Mouse (Mus musculus) testis, adult 2 months (tissue): Measurements from ENCODE around the gene Ncan. TPM values are rescaled to one million over a fixed set of nuclear protein-coding genes. Genes with fewer than 3 reads are reported as not detected.

Experiments
- H3K27ac ChIP-seq: fragments of 200-500 bp; 2 replicates; pipeline ENCODE4 v1.5.1; 2012; ENCODE audit warnings: low read depth, low read length; ENCODE audit not compliant: control insufficient read depth, insufficient read depth
- H3K27me3 ChIP-seq: fragments of 200-500 bp; 2 replicates; pipeline ENCODE4 v1.6.1; 2012; ENCODE audit warnings: mild to moderate bottlenecking, low read length, moderate library complexity; ENCODE audit not compliant: control insufficient read depth, insufficient read depth
- H3K36me3 ChIP-seq: fragments of 200-500 bp; 2 replicates; pipeline ENCODE4 v1.6.1; 2012; ENCODE audit warnings: mild to moderate bottlenecking, low read length; ENCODE audit not compliant: control insufficient read depth, insufficient read depth
- H3K4me1 ChIP-seq: fragments of 200-500 bp; 2 replicates; pipeline ENCODE4 v1.6.1; 2012; ENCODE audit warnings: low read length; ENCODE audit not compliant: control insufficient read depth, insufficient read depth
- H3K4me3 ChIP-seq: fragments of 200-500 bp; 2 replicates; pipeline ENCODE4 v1.5.1; 2012; ENCODE audit warnings: low read depth, mild to moderate bottlenecking, low read length, moderate library complexity, mixed read lengths; ENCODE audit not compliant: control insufficient read depth
- CTCF ChIP-seq: fragments of 200-500 bp; IDR thresholded peaks from 2 replicates; pipeline ENCODE4 v1.5.1; 2012; ENCODE audit warnings: low read depth, mild to moderate bottlenecking, inconsistent platforms, low read length, moderate library complexity; ENCODE audit not compliant: control insufficient read depth, insufficient read depth, insufficient replicate concordance
- POLR2A ChIP-seq: fragments of 200-500 bp; IDR thresholded peaks from 2 replicates; pipeline ENCODE4 v1.6.1; 2012; ENCODE audit warnings: low read depth, mild to moderate bottlenecking, inconsistent platforms, low read length, moderate library complexity; ENCODE audit not compliant: control insufficient read depth
- polyA plus RNA-seq: library from polyadenylated mRNA; depleted of rRNA; stranded (reverse); fragments of >200 nt; gene quantifications from 2 replicates; pipeline ENCODE4 v1.2.3, GENCODE M21; 2012

The Ncan gene
- polyA plus RNA-seq, 1 experiment: 7.3 TPM

- Histone ChIP-seq H3K4me1 (peaks cover 13% of the 10 kb centered on the region), H3K27ac (no peak overlapping the region), H3K4me3 (peak overlapping the region; percentile 83), H3K36me3 (no peaks in the 10 kb centered on the region), H3K27me3 (no peaks in the 10 kb centered on the region; the same call in 1 of the 2 replicates)
- no peak for TF ChIP-seq POLR2A
- TF ChIP-seq CTCF: no peak
Measured at GRCm38 (mm10) chr8:70112401-70113016, 8.2 kb downstream of the Ncan start.

GRCm38 (mm10) chr8:70111192-70111795 lies 9.4 kb downstream of the Ncan start:
- Histone ChIP-seq H3K27ac (no peak overlapping the region), H3K27me3 (no peaks in the 10 kb centered on the region; the same call in 1 of the 2 replicates), H3K4me3 (peak overlapping the region; percentile 83), H3K36me3 (no peaks in the 10 kb centered on the region), H3K4me1 (peaks cover 13% of the 10 kb centered on the region)
- TF ChIP-seq POLR2A (peak; percentile 41; the same call in 1 of the 2 replicates), CTCF (no peak)

GRCm38 (mm10) chr8:70110451-70110850 lies 10.2 kb downstream of the Ncan start:
- no peaks in the 10 kb centered on the region for H3K36me3 ChIP-seq

GRCm38 (mm10) chr8:70104922-70105321 lies 15.8 kb downstream of the Ncan start:
- TF ChIP-seq CTCF (no peak), POLR2A (no peak)
- H3K27me3 ChIP-seq: no peaks in the 10 kb centered on the region
- no peaks in the 10 kb centered on the region for H3K4me1 ChIP-seq
- no peak overlapping the region for H3K4me3 ChIP-seq
- no peak overlapping the region for H3K27ac ChIP-seq
- H3K36me3 ChIP-seq: no peaks in the 10 kb centered on the region

More at GRCm38 (mm10) chr8:70110451-70110850, 10.2 kb downstream of the Ncan start:
- peaks cover 13% of the 10 kb centered on the region for H3K4me1 ChIP-seq
- no peak overlapping the region; the same call in 1 of the 2 replicates for H3K4me3 ChIP-seq
- no peaks in the 10 kb centered on the region; the same call in 1 of the 2 replicates for H3K27me3 ChIP-seq
- H3K27ac ChIP-seq: no peak overlapping the region
- no peak for TF ChIP-seq POLR2A
- no peak for TF ChIP-seq CTCF

- no peak overlapping the region for H3K27ac ChIP-seq
- H3K36me3 ChIP-seq: no peaks in the 10 kb centered on the region
- H3K4me1 ChIP-seq: no peaks in the 10 kb centered on the region
- peak; percentile 43; the same call in 1 of the 2 replicates for TF ChIP-seq CTCF
- no peak for TF ChIP-seq POLR2A
- H3K4me3 ChIP-seq: no peak overlapping the region
- no peaks in the 10 kb centered on the region for H3K27me3 ChIP-seq
Measured at GRCm38 (mm10) chr8:70104506-70104905, 16.2 kb downstream of the Ncan start.

- Histone ChIP-seq H3K4me3 (no peak overlapping the region), H3K27ac (no peak overlapping the region), H3K36me3 (no peaks in the 10 kb centered on the region), H3K4me1 (no peaks in the 10 kb centered on the region), H3K27me3 (no peaks in the 10 kb centered on the region)
- TF ChIP-seq CTCF (no peak), POLR2A (no peak)
Measured at GRCm38 (mm10) chr8:70100241-70100640, 20.4 kb downstream of the Ncan start.

- Histone ChIP-seq H3K4me1 (no peaks in the 10 kb centered on the region), H3K27ac (no peak overlapping the region), H3K27me3 (no peaks in the 10 kb centered on the region), H3K4me3 (no peak overlapping the region), H3K36me3 (no peaks in the 10 kb centered on the region)
- TF ChIP-seq CTCF (no peak), POLR2A (no peak)
Measured at GRCm38 (mm10) chr8:70099276-70099675, 21.4 kb downstream of the Ncan start.
